Mouse (Mus musculus): ENCODE results near the gene Plekha4.

The Plekha4 gene

GRCm38 (mm10) chr7:45540213-45540612 lies 14.1 kb downstream of the Plekha4 start:
- peak; percentile 76 for DNase-seq

GRCm38 (mm10) chr7:45544525-45544924 lies 18.4 kb downstream of the Plekha4 start:
- no peak for DNase-seq

GRCm38 (mm10) chr7:45549641-45550436 lies 23.7 kb downstream of the Plekha4 start:
- DNase-seq: no peak

GRCm38 (mm10) chr7:45550821-45551511 lies 24.8 kb downstream of the Plekha4 start:
- no peak for DNase-seq

GRCm38 (mm10) chr7:45551512-45551883 lies 25.4 kb downstream of the Plekha4 start:
- no peak for DNase-seq

GRCm38 (mm10) chr7:45553519-45553918 lies 27.4 kb downstream of the Plekha4 start:
- DNase-seq: no peak

GRCm38 (mm10) chr7:45553990-45554389 lies 27.9 kb downstream of the Plekha4 start:
- DNase-seq: no peak

- no peak for DNase-seq
Measured at GRCm38 (mm10) chr7:45554744-45555143, 28.6 kb downstream of the Plekha4 start, which contains the start of gene Hsd17b14. Gene Hsd17b14, plus strand, starts transcription at chr7:45554893.

GRCm38 (mm10) chr7:45555787-45556186 lies 29.7 kb downstream of the Plekha4 start:
- DNase-seq: peak; percentile 88

- no peak for DNase-seq
Measured at GRCm38 (mm10) chr7:45558907-45559306, 32.8 kb downstream of the Plekha4 start.

- no peak for DNase-seq
Measured at GRCm38 (mm10) chr7:45560241-45560640, 34.1 kb downstream of the Plekha4 start.

- DNase-seq: peak; percentile 88
Measured at GRCm38 (mm10) chr7:45560843-45561623, 34.9 kb downstream of the Plekha4 start.

- no peak for DNase-seq
Measured at GRCm38 (mm10) chr7:45561624-45562520, 35.7 kb downstream of the Plekha4 start.

- DNase-seq: no peak
Measured at GRCm38 (mm10) chr7:45564811-45565210, 38.7 kb downstream of the Plekha4 start.

- DNase-seq: no peak
Measured at GRCm38 (mm10) chr7:45565446-45565845, 39.3 kb downstream of the Plekha4 start.

- DNase-seq: no peak
Measured at GRCm38 (mm10) chr7:45567112-45567779, 41.1 kb downstream of the Plekha4 start.

- peak; percentile 98 for DNase-seq
Measured at GRCm38 (mm10) chr7:45567780-45568516, 41.8 kb downstream of the Plekha4 start.

GRCm38 (mm10) chr7:45568601-45569473 lies 42.7 kb downstream of the Plekha4 start:
- no peak for DNase-seq

GRCm38 (mm10) chr7:45570103-45570741 lies 44.1 kb downstream of the Plekha4 start, which contains the start of gene Bcat2:
Gene Bcat2, plus strand, starts transcription at chr7:45570153.
- DNase-seq: peak; percentile 69
